Mouse (Mus musculus) heart, embryonic 11.5 days (tissue): ENCODE results near the gene Erc2. TPM values are rescaled to one million over a fixed set of nuclear protein-coding genes. Genes with fewer than 3 reads are reported as not detected.

Experiments
- ATAC-seq: fragments of 200-750 bp; cut with Nextera tagmentation; replicated peaks from 2 replicates; pipeline ENCODE4 v1.8.0; 2017; ENCODE audit warnings: moderate library complexity; ENCODE audit not compliant: insufficient number of reproducible peaks, low FRiP score, low TSS enrichment
- H3K27ac ChIP-seq: fragments of 300-500 bp; sonication (generic); 2 replicates; pipeline ENCODE4 v1.5.1; 2014; ENCODE audit warnings: mild to moderate bottlenecking, low read depth, low read length
- H3K27me3 ChIP-seq: fragments of 300-500 bp; sonication (generic); 2 replicates; pipeline ENCODE4 v1.6.1; 2014; ENCODE audit warnings: mild to moderate bottlenecking, low read length, mixed read lengths; ENCODE audit not compliant: control insufficient read depth, insufficient read depth
- H3K36me3 ChIP-seq: fragments of 300-500 bp; sonication (generic); 2 replicates; pipeline ENCODE4 v1.6.1; 2014; ENCODE audit warnings: mild to moderate bottlenecking, low read length, moderate library complexity, mixed read lengths; ENCODE audit not compliant: control insufficient read depth, insufficient read depth
- H3K4me1 ChIP-seq: fragments of 300-500 bp; sonication (generic); 2 replicates; pipeline ENCODE4 v1.6.1; 2014; ENCODE audit warnings: low read length; ENCODE audit not compliant: control insufficient read depth, insufficient read depth
- H3K4me2 ChIP-seq: fragments of 300-500 bp; sonication (generic); 2 replicates; pipeline ENCODE4 v1.6.1; 2014; ENCODE audit warnings: mild to moderate bottlenecking, moderate library complexity
- H3K4me3 ChIP-seq: fragments of 300-500 bp; sonication (generic); 2 replicates; pipeline ENCODE4 v1.5.1; 2014; ENCODE audit warnings: low read depth, low read length
- H3K9ac ChIP-seq: fragments of 300-500 bp; sonication (generic); 2 replicates; pipeline ENCODE4 v1.6.1; 2014; ENCODE audit warnings: mild to moderate bottlenecking, low read depth, low read length, moderate library complexity
- H3K9me3 ChIP-seq: fragments of 300-500 bp; sonication (generic); replicated peaks from 2 replicates; pipeline ENCODE4 v1.6.1; 2016; ENCODE audit warnings: low read length; ENCODE audit not compliant: control insufficient read depth
- WGBS: fragments of 180-500 bp; shearing (Covaris S2); extraction: QIAGEN DNeasy Blood & Tissue Kit; methylation state at CpG from one replicate; pipeline ENCODE4 v1.1.7; 2014; ENCODE audit not compliant: insufficient replicate concordance; 5-methylcytosine and 5-hydroxymethylcytosine counted together
- polyA plus RNA-seq: library from polyadenylated mRNA; unstranded; fragments of >200 nt; fragmentation: Nextera tagmentation; extraction: Ambion mirVana; gene quantifications from 2 replicates; pipeline ENCODE4 v1.2.1, GENCODE M21; 2014

Erc2 gene
- polyA plus RNA-seq, 1 experiment from 2014 or later = 6.2 TPM

DNA sequence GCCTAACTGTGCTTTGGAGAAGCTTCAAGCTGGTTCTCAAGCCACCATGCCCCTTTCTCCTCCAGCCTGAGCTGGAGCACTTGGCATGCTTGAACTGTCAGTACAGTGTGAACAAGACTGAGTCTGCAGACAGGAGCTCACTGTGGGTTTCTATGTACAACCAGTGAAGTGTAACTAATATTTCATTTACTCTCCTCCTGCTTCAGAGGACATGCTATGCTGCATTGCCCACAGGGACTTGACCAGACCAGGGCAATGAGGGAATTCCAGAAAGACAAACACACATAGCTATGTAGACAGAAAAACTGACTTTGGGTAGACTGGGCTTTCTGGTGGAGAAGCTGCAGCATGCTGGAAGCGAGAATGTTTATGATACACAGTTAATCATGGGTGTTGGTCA, 311.3 kb downstream of the Erc2 start:
- Histone ChIP-seq H3K4me1 (no peaks in the 10 kb centered on the region), H3K27me3 (no peaks in the 10 kb centered on the region), H3K4me2 (no peak overlapping the region), H3K36me3 (no peaks in the 10 kb centered on the region), H3K4me3 (no peak overlapping the region), H3K9ac (no peak overlapping the region), H3K9me3 (no peaks in the 10 kb centered on the region), H3K27ac (no peak overlapping the region)
- ATAC-seq = no peak
- WGBS = 77% methylated on average over 1 of the region's 1 CpGs

DNA sequence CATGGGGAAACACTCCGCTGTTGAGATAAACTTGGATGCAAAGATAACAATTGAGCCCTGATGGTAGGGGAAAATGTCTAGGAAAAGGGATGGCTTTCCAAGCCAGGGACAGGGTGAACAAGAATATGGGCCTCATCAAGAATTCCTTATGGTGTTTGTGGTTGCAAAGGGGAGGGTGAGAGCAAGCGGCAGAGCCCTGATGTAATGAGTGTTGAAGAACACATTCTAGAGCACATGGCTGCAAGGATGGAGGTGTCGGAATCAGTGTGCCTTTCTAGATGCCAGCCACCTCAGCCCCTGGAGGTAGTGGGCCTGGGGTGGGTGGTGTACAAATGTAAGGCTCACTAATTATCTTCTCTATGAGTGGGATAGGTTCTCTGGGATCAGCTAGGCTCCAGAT, 313.5 kb downstream of the Erc2 start:
- ATAC-seq = no peak
- no peak overlapping the region for H3K4me3 ChIP-seq
- H3K9me3 ChIP-seq = no peaks in the 10 kb centered on the region
- H3K9ac ChIP-seq = no peak overlapping the region
- no peaks in the 10 kb centered on the region for H3K27me3 ChIP-seq
- H3K4me1 ChIP-seq = no peaks in the 10 kb centered on the region
- H3K4me2 ChIP-seq = no peak overlapping the region
- H3K36me3 ChIP-seq = no peaks in the 10 kb centered on the region
- whole genome bisulfite sequencing = 87% methylated on average over 3 of the region's 3 CpGs
- no peak overlapping the region for H3K27ac ChIP-seq

DNA sequence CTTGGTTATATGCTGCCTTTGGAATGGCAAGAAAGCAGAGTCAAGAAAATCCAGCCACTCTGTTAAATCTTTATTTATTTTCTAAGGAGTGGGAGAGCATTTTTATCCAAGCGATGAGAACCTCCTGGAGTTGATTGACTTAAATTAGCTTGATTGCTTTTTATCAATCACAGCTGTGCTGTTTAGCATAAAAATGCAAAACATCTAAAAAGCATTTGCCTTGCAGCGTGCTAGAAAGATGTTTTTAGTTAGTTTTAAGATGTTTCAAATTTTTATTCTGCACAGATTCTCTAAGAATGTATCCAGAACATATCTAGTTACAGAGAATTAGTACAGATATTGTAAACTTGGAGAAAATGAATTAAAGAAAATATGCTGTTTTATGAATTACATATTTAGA, 315.7 kb downstream of the Erc2 start:
- H3K27me3 ChIP-seq = no peaks in the 10 kb centered on the region
- no peaks in the 10 kb centered on the region for H3K36me3 ChIP-seq
- ATAC-seq = no peak
- H3K9ac ChIP-seq = no peak overlapping the region
- H3K4me1 ChIP-seq = no peaks in the 10 kb centered on the region
- H3K27ac ChIP-seq = no peak overlapping the region
- H3K9me3 ChIP-seq = no peaks in the 10 kb centered on the region
- H3K4me3 ChIP-seq = no peak overlapping the region
- no peak overlapping the region for H3K4me2 ChIP-seq
- 67% methylated on average over 2 of the region's 2 CpGs for WGBS

DNA sequence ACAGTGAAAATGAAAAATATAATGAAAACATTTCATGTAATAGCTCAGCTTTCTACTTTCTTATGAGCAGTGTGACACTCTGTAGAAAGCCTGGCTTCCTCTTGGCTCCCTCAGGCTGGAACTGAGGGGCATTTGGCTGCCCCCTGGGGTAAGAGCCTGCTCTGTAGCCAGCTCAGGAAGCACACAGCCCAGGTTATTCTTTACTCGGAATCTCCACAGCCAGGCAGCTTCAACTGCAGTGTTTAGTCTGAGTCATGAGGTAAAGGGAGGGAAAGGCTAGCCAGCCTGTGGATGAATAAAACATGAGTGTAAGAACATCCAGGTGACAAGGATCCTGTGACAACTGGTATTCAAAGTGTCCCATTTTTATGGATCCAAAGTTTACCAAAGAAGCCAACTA, 323.0 kb downstream of the Erc2 start:
- no peak overlapping the region for H3K4me2 ChIP-seq
- 42% methylated on average over 1 of the region's 1 CpGs for WGBS
- ATAC-seq = no peak
- H3K36me3 ChIP-seq = no peaks in the 10 kb centered on the region
- H3K9ac ChIP-seq = no peak overlapping the region
- H3K9me3 ChIP-seq = no peaks in the 10 kb centered on the region
- H3K4me1 ChIP-seq = no peaks in the 10 kb centered on the region
- H3K27ac ChIP-seq = no peak overlapping the region
- no peaks in the 10 kb centered on the region for H3K27me3 ChIP-seq
- no peak overlapping the region for H3K4me3 ChIP-seq

DNA sequence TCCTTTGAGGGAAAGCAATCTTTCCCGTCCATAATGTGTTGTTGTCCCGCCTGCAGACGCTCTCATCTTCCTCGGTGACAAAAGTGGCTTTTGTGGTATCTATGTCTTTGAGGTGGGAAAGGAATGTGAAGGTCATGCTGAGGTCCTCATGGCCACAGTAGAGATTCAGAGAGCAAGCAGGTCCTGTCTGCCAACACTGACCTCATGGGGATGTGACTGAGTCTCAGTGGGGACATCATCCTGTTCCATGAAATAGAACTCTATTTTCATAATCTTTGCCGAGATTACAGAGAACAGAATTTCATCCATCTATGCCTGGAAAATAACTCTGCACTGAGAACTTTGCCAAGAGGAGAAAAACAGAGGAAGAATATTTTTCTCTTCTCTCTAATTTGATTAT, 324.0 kb downstream of the Erc2 start:
- no peaks in the 10 kb centered on the region for H3K4me1 ChIP-seq
- no peak overlapping the region for H3K4me2 ChIP-seq
- no peak for ATAC-seq
- H3K9ac ChIP-seq = no peak overlapping the region
- H3K9me3 ChIP-seq = no peaks in the 10 kb centered on the region
- H3K4me3 ChIP-seq = no peak overlapping the region
- H3K36me3 ChIP-seq = no peaks in the 10 kb centered on the region
- WGBS = 52% methylated on average over 5 of the region's 5 CpGs
- no peak overlapping the region for H3K27ac ChIP-seq
- H3K27me3 ChIP-seq = no peaks in the 10 kb centered on the region

DNA sequence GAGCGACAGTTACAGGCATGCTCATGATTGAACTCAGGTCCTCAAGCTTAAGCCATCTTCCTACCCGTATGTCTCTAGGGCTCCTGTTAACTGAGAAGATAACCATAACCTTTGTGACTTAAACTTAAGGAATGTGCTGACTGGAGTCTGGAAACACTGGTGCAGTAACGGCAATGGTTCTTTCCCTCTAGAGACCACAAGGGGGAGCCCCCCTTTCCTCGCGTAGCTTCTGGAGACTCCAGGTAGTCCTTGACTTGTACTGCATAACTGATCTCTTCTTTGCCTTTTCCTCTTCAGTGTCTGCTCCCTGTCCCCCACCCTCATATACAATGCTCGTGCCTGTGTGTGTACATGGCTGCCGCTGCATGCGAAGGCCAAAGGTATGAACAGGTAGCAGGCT, 326.2 kb downstream of the Erc2 start:
- H3K4me1 ChIP-seq = no peaks in the 10 kb centered on the region
- H3K9me3 ChIP-seq = no peaks in the 10 kb centered on the region
- H3K27ac ChIP-seq = no peak overlapping the region
- 58% methylated on average over 8 of the region's 8 CpGs for WGBS
- no peak overlapping the region for H3K9ac ChIP-seq
- no peak overlapping the region for H3K4me3 ChIP-seq
- no peaks in the 10 kb centered on the region for H3K36me3 ChIP-seq
- H3K4me2 ChIP-seq = no peak overlapping the region
- no peak for ATAC-seq
- H3K27me3 ChIP-seq = no peaks in the 10 kb centered on the region

DNA sequence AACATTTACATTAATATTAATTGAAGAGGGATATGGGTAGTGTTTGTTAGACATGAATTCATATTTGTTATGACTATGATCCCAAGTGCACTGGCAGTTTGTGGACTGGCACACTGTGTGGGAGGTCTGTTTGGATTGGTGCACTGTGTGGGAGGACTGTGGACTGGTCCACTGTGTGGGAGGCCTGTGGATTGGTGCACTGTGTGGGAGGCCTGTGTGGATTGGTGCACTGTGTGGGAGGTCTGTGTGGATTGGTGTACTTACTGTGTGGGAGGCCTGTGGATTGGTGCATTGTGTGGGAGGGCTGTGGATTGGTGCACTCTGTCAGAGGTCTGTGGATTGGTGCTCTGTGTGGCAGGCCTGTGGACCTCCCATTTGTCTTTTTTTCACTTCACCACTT, 331.6 kb downstream of the Erc2 start:
- ATAC-seq = no peak
- Histone ChIP-seq H3K27me3 (no peaks in the 10 kb centered on the region), H3K4me2 (no peak overlapping the region)

DNA sequence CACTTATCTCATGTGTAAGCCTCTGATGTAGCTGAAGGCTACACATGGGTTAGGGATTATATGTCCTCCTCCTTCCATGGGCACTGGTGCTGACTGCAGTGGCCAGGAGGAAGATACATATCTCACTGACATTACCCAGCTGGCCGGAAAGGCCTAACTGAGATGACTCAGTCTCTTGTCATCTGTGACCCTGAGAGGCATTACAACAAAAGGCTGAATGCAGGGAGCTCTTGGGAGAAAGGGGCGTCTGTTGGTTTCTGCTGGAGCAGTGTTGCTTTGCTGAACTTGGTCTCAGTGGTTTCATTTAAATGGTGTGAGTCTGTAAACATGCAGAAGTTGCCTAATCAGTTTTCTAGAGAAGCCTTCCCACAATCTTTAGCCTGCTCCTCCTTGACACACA, 334.6 kb downstream of the Erc2 start:
- 19% methylated on average over 2 of the region's 2 CpGs for WGBS
- no peaks in the 10 kb centered on the region for H3K9me3 ChIP-seq
- H3K4me1 ChIP-seq = no peaks in the 10 kb centered on the region
- H3K4me2 ChIP-seq = no peak overlapping the region
- no peak overlapping the region for H3K4me3 ChIP-seq
- no peak overlapping the region for H3K27ac ChIP-seq
- H3K36me3 ChIP-seq = no peaks in the 10 kb centered on the region
- H3K27me3 ChIP-seq = no peaks in the 10 kb centered on the region
- no peak for ATAC-seq
- H3K9ac ChIP-seq = no peak overlapping the region

More for the DNA sequence above, 331.6 kb downstream of the Erc2 start:
- H3K27ac ChIP-seq = no peak overlapping the region
- H3K9ac ChIP-seq = no peak overlapping the region
- H3K36me3 ChIP-seq = no peaks in the 10 kb centered on the region
- H3K9me3 ChIP-seq = no peaks in the 10 kb centered on the region
- no peak overlapping the region for H3K4me3 ChIP-seq
- no peaks in the 10 kb centered on the region for H3K4me1 ChIP-seq

DNA sequence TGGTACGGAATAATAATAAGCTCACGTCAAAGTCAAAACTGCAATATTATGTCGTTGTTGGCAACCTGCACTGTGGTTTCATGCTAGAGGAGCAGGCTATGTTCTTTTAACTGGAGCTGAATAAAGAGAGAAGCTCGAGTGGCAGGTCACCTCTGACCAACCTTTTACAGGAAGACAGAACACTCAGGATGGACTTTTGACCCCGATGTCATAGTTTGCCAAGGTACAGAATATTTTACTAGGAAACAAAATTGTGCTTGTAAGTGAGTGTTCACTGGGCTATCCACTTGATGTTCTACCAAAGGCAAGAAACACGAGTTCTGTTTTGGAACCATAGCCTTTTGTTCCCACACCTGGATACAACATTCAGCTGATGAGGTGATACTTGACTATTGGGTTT, 351.5 kb downstream of the Erc2 start:
- H3K4me1 ChIP-seq = no peaks in the 10 kb centered on the region
- H3K9ac ChIP-seq = no peak overlapping the region
- no peaks in the 10 kb centered on the region for H3K36me3 ChIP-seq
- H3K4me3 ChIP-seq = no peak overlapping the region
- no peak for ATAC-seq
- no peaks in the 10 kb centered on the region for H3K9me3 ChIP-seq
- no peak overlapping the region for H3K4me2 ChIP-seq
- WGBS = 82% methylated on average over 6 of the region's 6 CpGs
- no peaks in the 10 kb centered on the region for H3K27me3 ChIP-seq
- H3K27ac ChIP-seq = no peak overlapping the region
